Mouse (Mus musculus) megakaryocyte-erythroid progenitor cell, adult 5-6 weeks (primary cell): ENCODE measurements around the gene Rgmb. TPM values are rescaled to one million over a fixed set of nuclear protein-coding genes. Genes with fewer than 3 reads are reported as not detected.
A peak's percentile ranks its signal among the peaks of the same experiment; 100 is the strongest.

Experiments
- ATAC-seq: replicated peaks from 2 replicates; pipeline ENCODE4 v1.8.0; 2016; ENCODE audit warnings: mild to moderate bottlenecking, inconsistent platforms; ENCODE audit not compliant: severe bottlenecking, poor library complexity, low FRiP score, low TSS enrichment
- total RNA-seq, 2 experiments: library from RNA; stranded (forward) in 1 of 2; stranded (reverse) in 1 of 2; fragments of 200-1000, 215-1000 nt in 1 of 2; fragments of >200 nt in 1 of 2; fragmentation: Nextera tagmentation in 1 of 2; gene quantifications; 2 replicates each; pipeline ENCODE4 v1.2.3; 2014 to 2017

The Rgmb gene
- total RNA-seq, 2 experiments from 2014 or later = 0.38 TPM; not detected in 1

- ATAC-seq = no peak
Observed at GRCm38 (mm10) chr17:15799195-15799793, 31.5 kb downstream of the Rgmb start.

- no peak for ATAC-seq
Observed at GRCm38 (mm10) chr17:15790716-15791115, 40.1 kb downstream of the Rgmb start.

GRCm38 (mm10) chr17:15787036-15787435, 43.8 kb downstream of the Rgmb start:
- ATAC-seq = no peak

- ATAC-seq = no peak
Observed at GRCm38 (mm10) chr17:15777979-15778378, 52.9 kb downstream of the Rgmb start.

- 0 out of 2 replicates have a peak, but pooled peaks have one; percentile 30 for ATAC-seq
Observed at GRCm38 (mm10) chr17:15776349-15776748, 54.5 kb downstream of the Rgmb start.

- ATAC-seq = no peak
Observed at GRCm38 (mm10) chr17:15774565-15775215, 56.1 kb downstream of the Rgmb start.

GRCm38 (mm10) chr17:15773956-15774355, 56.9 kb downstream of the Rgmb start:
- ATAC-seq = no peak

- no peak for ATAC-seq
Observed at GRCm38 (mm10) chr17:15769081-15769724, 61.6 kb downstream of the Rgmb start.

- no peak for ATAC-seq
Observed at GRCm38 (mm10) chr17:15761191-15761590, 69.6 kb downstream of the Rgmb start.

Other genes starting within 250 kb of the Rgmb start
- 44.4 and 52.7 TPM in 2 replicates for gene Chd1, start 126.1 kb downstream of the Rgmb start, total RNA-seq (2014; fragmentation: Nextera tagmentation)
- gene Chd1, start 126.1 kb downstream of the Rgmb start, total RNA-seq (2017) = 73.9 and 85.8 TPM in 2 replicates